Mouse (Mus musculus) neural tube, embryonic 13.5 days (tissue): Measurements from ENCODE around the gene Nacc2. TPM values are rescaled to one million over a fixed set of nuclear protein-coding genes. Genes with fewer than 3 reads are reported as not detected.

ENCODE experiments used
- ATAC-seq: fragments of 200-750 bp; cut with Nextera tagmentation; 2 replicates; pipeline ENCODE4 v1.8.0; 2017; ENCODE audit warnings: low read depth, mild to moderate bottlenecking, moderate TSS enrichment, moderate library complexity
- H3K27ac ChIP-seq: fragments of 300-500 bp; sonication (generic); replicated peaks from 2 replicates; pipeline ENCODE4 v1.5.1; 2015; ENCODE audit warnings: moderate library complexity, mild to moderate bottlenecking, inconsistent platforms
- H3K27me3 ChIP-seq: fragments of 300-500 bp; sonication (generic); 2 replicates; pipeline ENCODE4 v1.6.1; 2015; ENCODE audit warnings: mild to moderate bottlenecking, inconsistent platforms
- H3K36me3 ChIP-seq: fragments of 300-500 bp; sonication (generic); 2 replicates; pipeline ENCODE4 v1.6.1; 2015; ENCODE audit warnings: mild to moderate bottlenecking, inconsistent platforms
- H3K4me1 ChIP-seq: fragments of 300-500 bp; sonication (generic); replicated peaks from 2 replicates; pipeline ENCODE4 v1.6.1; 2015; ENCODE audit warnings: inconsistent platforms
- H3K4me2 ChIP-seq: fragments of 300-500 bp; sonication (generic); 2 replicates; pipeline ENCODE4 v1.6.1; 2015; ENCODE audit warnings: inconsistent platforms, mild to moderate bottlenecking, moderate library complexity
- H3K4me3 ChIP-seq: fragments of 300-500 bp; sonication (generic); 2 replicates; pipeline ENCODE4 v1.5.1; 2015; ENCODE audit warnings: mild to moderate bottlenecking, inconsistent platforms
- H3K9ac ChIP-seq: fragments of 300-500 bp; sonication (generic); 2 replicates; pipeline ENCODE4 v1.6.1; 2015; ENCODE audit warnings: moderate library complexity, mild to moderate bottlenecking, inconsistent platforms
- H3K9me3 ChIP-seq: fragments of 300-500 bp; sonication (generic); 2 replicates; pipeline ENCODE4 v1.6.1; 2016; ENCODE audit warnings: inconsistent platforms
- WGBS: fragments of 180-500 bp; shearing (Covaris S2); methylation state at CpG from one replicate; pipeline ENCODE4 v1.1.7; 2015; 5-methylcytosine and 5-hydroxymethylcytosine counted together
- polyA plus RNA-seq: library from polyadenylated mRNA; unstranded; fragments of >200 nt; fragmentation: Nextera tagmentation; extraction: Ambion mirVana; gene quantifications from 2 replicates; pipeline ENCODE4 v1.2.1, GENCODE M21; 2015

The Nacc2 gene
- polyA plus RNA-seq, 1 experiment from 2014 or later: 18.0 TPM

DNA sequence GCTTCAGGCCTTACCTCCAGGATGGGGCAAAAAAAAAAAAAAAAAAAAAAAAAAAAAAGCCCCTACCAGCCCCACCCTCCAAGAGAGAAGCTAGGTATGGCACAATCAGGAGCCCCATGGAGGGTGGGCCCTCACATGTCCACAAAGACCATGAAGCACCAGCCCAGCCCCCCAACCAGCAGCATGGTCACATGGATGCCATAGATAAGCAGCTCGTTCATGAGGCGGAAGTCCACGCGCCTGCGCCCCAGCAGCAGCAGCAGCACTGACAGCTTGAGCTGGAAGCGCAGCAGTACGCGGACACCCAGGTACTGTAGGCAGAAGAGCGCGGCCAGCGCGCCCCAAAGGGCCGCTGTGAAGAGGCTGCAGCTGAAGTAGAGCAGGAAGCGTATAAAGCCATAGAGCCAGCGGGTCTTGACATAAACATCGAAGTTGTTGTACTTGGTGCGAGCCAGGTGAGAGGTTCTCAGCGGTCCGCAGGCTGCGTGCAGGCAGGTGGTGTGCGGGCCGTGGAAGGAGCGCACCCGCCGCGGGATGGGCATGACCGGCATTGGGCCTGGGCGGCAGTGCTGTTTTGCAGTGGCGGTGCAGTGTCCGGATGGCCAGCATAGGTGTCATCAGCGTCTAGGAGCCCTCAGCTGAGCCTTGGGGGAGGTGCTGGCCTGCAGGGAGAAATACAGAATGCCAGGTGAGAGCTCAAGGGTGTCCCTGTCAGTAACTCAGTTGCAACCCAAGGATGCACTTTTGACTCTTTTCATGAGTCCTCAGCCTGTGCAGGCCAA is 15.4 kb upstream of the Nacc2 start:
- Histone ChIP-seq H3K9me3 (no peaks in the 10 kb centered on the region; the same call in 1 of the 2 replicates), H3K4me2 (peak overlapping the region; percentile 94), H3K4me1 (peaks cover 33% of the 10 kb centered on the region), H3K36me3 (peaks cover 23% of the 10 kb centered on the region), H3K27me3 (no peaks in the 10 kb centered on the region), H3K9ac (peak overlapping the region; percentile 94), H3K27ac (no peak overlapping the region; the same call in 1 of the 2 replicates), H3K4me3 (peak overlapping the region; percentile 77; the same call in 1 of the 2 replicates)
- ATAC-seq: no peak
- 80% methylated on average over 31 of the region's 31 CpGs for WGBS

DNA sequence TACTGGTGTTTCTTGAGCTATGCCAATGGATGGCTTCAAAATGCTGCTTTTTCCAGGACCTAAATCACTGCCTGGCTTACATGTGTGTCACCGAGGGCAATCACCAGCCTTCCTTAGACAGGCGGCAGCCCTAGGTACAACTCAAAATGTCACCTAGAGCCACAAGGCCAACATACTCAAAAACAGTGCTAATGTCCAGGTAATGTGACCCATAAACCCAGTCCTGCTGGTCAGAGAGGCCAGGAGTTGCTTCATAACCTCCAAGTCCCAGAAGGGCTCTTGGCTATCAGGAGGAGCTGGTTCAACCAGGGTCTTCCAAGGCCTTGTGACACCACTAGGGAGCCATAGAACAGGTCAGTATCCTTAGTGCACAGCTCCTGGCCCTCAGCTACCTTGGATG is 11.6 kb upstream of the Nacc2 start:
- H3K4me1 ChIP-seq: peaks cover 46% of the 10 kb centered on the region
- no peaks in the 10 kb centered on the region; the same call in 1 of the 2 replicates for H3K9me3 ChIP-seq
- H3K36me3 ChIP-seq: peaks cover 23% of the 10 kb centered on the region
- H3K27ac ChIP-seq: no peak overlapping the region
- no peak for ATAC-seq
- H3K27me3 ChIP-seq: no peaks in the 10 kb centered on the region
- no peak overlapping the region for H3K4me2 ChIP-seq
- WGBS: 88% methylated on average over 2 of the region's 2 CpGs
- H3K4me3 ChIP-seq: no peak overlapping the region
- no peak overlapping the region for H3K9ac ChIP-seq

DNA sequence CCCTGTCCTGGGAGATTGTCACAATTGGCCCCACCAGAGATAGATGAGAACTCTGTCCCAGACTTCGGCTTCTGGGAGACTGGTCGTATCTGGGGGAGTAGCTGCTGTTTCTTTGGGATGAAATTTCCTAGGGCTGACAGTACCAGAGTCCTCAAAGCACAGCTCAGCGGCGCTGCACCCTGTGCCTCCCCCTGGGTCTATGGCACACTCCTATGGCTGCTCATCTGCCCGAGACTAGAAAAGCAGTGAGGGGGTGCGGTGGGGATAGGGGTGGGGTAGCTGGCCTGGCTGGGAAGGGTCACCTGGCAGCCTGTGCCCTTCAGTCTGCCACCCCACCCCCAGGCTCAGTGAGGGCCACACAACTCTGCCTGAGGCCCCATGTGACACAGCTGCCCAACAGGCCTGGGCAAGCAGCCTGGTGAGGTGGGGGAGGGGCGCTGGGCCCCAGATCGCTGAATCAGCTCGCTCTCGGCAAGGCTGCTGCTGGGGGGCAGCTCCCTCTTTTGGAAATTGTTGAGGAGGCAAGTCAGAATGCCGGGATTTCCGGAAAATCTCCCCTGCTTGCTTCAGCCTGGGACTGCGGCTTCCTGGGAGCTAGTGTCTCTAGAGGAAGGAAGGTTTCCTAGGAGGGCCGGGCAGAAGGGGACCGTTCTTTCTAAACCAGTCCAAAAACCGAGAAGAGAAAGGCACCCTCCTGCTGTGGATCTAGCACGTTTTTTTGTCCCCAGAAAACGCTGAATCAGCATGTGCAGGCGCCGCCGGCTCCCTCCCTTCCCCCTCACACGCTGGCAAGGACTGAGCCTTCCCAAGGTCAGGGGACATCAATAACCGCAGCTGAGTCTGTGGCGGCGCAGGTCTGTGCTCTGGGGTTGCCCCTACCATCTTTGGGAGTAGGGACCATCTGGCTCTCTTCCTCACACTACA is 9.9 kb upstream of the Nacc2 start:
- Histone ChIP-seq H3K4me2 (peak overlapping the region; percentile 61), H3K36me3 (peaks cover 17% of the 10 kb centered on the region), H3K27me3 (no peaks in the 10 kb centered on the region), H3K27ac (peak overlapping the region; percentile 94), H3K9ac (peak overlapping the region; percentile 65), H3K9me3 (no peaks in the 10 kb centered on the region; the same call in 1 of the 2 replicates), H3K4me3 (peak overlapping the region; percentile 31), H3K4me1 (peaks cover 31% of the 10 kb centered on the region)
- WGBS: 1% methylated on average over 25 of the region's 25 CpGs
- ATAC-seq: peak; percentile 79

DNA sequence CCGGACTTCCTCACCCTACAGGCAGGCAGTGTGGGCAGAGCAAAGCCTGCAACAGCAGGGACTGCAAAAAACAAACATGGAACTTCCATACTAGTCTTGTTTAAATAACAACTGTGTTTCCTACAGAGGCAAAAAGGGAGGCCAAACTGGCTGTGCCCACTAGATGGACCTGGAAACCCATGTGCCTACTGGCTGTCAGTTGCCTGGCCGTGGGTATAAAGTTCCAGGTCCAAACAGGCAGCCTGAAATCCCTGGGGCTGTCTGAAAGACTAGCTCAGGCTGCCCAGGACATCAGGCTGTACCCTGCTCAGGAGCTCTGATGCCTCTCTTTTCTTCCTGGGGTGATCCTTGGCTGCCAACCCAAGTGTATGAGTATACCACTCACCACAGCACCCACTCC is 8.3 kb upstream of the Nacc2 start:
- H3K9me3 ChIP-seq: no peaks in the 10 kb centered on the region; the same call in 1 of the 2 replicates
- H3K27ac ChIP-seq: no peak overlapping the region
- peaks cover 31% of the 10 kb centered on the region for H3K4me1 ChIP-seq
- H3K4me2 ChIP-seq: no peak overlapping the region
- no peak overlapping the region for H3K4me3 ChIP-seq
- whole genome bisulfite sequencing: 75% methylated on average over 2 of the region's 2 CpGs
- ATAC-seq: no peak
- peaks cover 6% of the 10 kb centered on the region; the same call in 1 of the 2 replicates for H3K36me3 ChIP-seq
- H3K9ac ChIP-seq: no peak overlapping the region
- no peaks in the 10 kb centered on the region for H3K27me3 ChIP-seq

DNA sequence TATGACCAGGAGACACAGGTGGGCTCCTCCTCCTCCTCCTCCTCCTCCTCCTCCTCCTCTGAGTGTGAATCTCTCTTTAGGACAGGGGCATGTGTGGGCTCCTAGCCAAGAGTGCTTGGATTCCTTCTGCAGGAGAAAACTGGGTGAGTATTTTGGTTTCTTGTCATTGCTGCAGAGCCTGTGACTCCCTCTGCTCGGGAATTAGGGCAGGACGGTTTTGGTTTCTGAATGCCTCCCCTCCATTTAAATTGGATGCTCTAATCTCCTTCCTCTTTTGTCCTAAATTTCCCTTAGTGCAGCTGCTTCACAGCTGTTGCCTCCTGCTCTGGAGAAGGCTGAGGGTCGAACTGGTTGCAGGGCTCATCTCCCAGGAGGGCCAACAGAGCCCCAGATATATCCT is 6.9 kb upstream of the Nacc2 start:
- no peak overlapping the region for H3K4me3 ChIP-seq
- 42% methylated on average over 3 of the region's 3 CpGs for WGBS
- no peaks in the 10 kb centered on the region for H3K9me3 ChIP-seq
- H3K36me3 ChIP-seq: no peaks in the 10 kb centered on the region
- no peak overlapping the region for H3K4me2 ChIP-seq
- no peak overlapping the region for H3K27ac ChIP-seq
- H3K9ac ChIP-seq: no peak overlapping the region
- H3K27me3 ChIP-seq: no peaks in the 10 kb centered on the region
- ATAC-seq: no peak
- peaks cover 31% of the 10 kb centered on the region for H3K4me1 ChIP-seq

DNA sequence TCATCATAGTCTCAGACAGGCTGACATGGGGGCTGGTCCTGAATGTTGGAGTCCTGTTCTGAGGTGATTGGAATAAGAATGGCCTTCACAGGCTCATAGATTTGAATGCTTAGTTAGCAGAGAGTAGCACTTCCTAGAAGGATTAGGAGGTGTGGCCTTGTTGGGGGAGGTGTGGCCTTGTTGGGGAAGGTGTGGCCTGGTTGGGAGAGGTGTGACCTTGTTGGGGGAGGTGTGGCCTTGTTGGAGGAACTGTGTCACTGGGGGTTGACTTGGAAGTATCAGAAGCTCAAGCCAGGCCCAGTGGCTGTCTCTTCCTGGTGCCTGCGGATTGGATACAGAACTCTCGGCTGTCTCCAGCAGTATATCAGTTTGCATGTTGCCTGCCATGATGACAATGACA is 6.3 kb upstream of the Nacc2 start:
- Histone ChIP-seq H3K4me3 (no peak overlapping the region), H3K9ac (no peak overlapping the region), H3K36me3 (no peaks in the 10 kb centered on the region), H3K27me3 (peaks cover 3% of the 10 kb centered on the region; the same call in 1 of the 2 replicates), H3K9me3 (no peaks in the 10 kb centered on the region), H3K4me1 (peaks cover 31% of the 10 kb centered on the region), H3K27ac (no peak overlapping the region), H3K4me2 (no peak overlapping the region)
- ATAC-seq: no peak
- WGBS: 97% methylated on average over 2 of the region's 2 CpGs

DNA sequence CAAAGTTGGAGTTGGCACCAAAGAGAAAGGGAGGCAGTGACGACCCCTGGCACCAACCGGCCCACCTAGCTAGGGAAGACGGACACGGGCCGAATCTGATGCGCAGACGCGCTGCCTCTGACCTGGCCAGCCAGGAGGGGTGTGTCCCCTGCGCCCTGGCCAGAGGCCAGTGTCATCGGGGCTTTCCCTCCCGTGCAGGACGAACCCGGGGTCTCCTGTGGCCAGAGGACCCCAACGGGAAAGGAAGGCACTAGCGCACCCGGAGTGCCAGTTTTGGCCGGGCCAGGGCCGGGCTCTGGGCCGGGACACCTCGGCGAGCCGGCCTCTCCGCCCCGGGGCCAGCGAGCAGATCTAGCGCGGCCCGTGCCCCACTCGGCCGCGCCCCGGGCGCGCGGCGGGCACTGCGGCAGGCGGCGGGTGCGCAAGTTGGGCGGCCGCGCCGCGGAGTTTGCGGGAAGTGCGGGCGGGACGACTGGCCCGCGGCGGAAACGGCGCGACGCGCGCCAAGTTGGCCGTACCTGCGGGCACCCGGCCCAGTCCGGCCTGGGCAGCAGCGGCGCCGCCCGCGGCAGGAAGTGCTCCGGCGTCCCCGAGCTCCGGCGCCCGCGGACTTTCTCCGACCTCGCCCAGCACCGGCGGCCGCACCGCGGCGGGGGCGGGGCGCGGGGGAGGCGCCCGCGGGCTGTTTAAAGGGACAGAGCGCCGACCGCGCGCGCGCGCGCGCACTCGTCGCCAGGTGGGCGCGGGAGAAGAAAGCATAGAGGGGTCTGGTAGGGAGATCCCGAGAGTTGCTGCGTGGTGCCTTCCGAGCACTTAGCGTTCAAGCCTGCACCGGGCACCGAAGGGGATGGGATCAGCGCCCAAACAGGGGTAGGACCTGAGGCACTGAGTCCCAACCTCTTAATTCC is 595 bp downstream of the Nacc2 start:
- H3K9me3 ChIP-seq: no peaks in the 10 kb centered on the region
- peak overlapping the region; percentile 73 for H3K9ac ChIP-seq
- peak; percentile 52; the same call in 1 of the 2 replicates for ATAC-seq
- under 1% methylated on average over 108 of the region's 109 CpGs for WGBS
- H3K4me1 ChIP-seq: peaks cover 28% of the 10 kb centered on the region
- peaks cover 48% of the 10 kb centered on the region for H3K27me3 ChIP-seq
- peak overlapping the region; percentile 68 for H3K4me3 ChIP-seq
- H3K4me2 ChIP-seq: peak overlapping the region; percentile 97
- H3K36me3 ChIP-seq: no peaks in the 10 kb centered on the region
- no peak overlapping the region for H3K27ac ChIP-seq

DNA sequence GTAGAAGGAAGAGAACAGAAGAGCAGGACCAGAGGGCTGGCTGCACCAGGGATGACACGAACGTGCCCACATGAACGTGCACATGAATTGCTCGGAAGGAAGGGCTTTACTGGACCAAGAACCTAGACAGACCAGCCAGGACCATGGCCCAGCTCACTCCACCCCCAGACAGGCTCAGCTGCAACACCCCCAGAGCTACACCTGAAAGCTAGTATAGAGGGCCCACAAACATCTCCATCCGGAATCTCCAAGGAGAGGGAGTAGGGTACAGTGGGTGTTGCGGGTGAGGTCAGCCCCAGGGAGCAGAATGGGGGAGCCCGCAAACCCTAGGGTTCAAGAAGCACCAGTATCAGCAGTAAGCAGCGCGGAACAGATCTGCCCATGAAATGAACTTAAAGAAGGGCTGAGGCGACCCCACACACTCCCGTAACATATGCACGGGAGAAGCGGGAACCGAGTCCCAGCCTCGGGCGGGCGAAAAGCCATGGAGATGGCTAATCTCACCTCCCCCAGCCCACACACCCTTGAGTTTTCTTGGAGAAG is 1.4 kb downstream of the Nacc2 start:
- WGBS: 18% methylated on average over 17 of the region's 17 CpGs
- H3K9ac ChIP-seq: no peak overlapping the region
- H3K36me3 ChIP-seq: no peaks in the 10 kb centered on the region
- H3K27me3 ChIP-seq: peaks cover 48% of the 10 kb centered on the region
- peak overlapping the region; percentile 97 for H3K4me2 ChIP-seq
- no peak for ATAC-seq
- H3K4me1 ChIP-seq: peaks cover 28% of the 10 kb centered on the region
- no peak overlapping the region for H3K27ac ChIP-seq
- H3K4me3 ChIP-seq: peak overlapping the region; percentile 68
- H3K9me3 ChIP-seq: no peaks in the 10 kb centered on the region

DNA sequence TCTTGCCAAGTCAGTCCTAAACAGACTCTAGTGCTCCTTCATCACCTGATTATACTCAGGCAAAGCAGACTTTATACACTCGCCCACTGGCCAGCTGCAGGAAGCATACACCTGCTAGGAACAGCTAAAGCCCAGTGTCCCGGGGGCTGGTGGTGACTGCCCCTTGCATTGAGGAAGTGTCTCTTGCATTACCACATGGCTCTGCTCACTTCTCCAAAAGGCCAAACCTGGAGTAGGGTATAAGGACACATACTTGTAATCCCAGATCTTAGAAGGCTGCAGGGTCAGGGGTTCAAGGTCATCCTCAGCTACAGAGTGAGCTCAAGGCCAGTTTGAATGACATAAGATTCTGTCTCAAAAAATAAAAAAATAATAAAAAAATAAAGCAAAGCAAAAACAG is 3.4 kb downstream of the Nacc2 start:
- Histone ChIP-seq H3K4me1 (peaks cover 28% of the 10 kb centered on the region), H3K9ac (no peak overlapping the region), H3K9me3 (no peaks in the 10 kb centered on the region), H3K27ac (no peak overlapping the region), H3K27me3 (peaks cover 48% of the 10 kb centered on the region), H3K4me3 (no peak overlapping the region), H3K36me3 (no peaks in the 10 kb centered on the region), H3K4me2 (no peak overlapping the region)
- no peak for ATAC-seq
- 75% methylated on average over 2 of the region's 2 CpGs for WGBS

DNA sequence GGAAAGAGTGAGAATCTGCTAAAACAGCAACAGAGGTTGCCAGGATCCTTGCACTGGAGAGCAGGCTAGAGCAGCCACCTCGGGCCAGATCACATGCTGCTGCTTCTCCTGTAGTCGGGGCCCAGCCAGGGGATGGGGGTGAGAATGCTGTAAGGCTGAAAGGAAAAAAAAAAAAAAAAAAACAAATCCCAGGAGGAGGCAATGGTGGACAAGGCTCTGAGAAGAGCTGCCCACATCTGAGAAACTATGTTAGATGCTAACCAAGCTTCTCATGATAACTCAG is 3.8 kb downstream of the Nacc2 start:
- no peak overlapping the region for H3K4me2 ChIP-seq
- no peaks in the 10 kb centered on the region for H3K9me3 ChIP-seq
- peaks cover 44% of the 10 kb centered on the region for H3K27me3 ChIP-seq
- ATAC-seq: no peak
- H3K4me3 ChIP-seq: no peak overlapping the region
- H3K36me3 ChIP-seq: no peaks in the 10 kb centered on the region
- WGBS: 28% methylated on average over 2 of the region's 2 CpGs
- H3K4me1 ChIP-seq: peaks cover 28% of the 10 kb centered on the region
- 0 out of 2 replicates have a peak overlapping the region, but pooled peaks have one; percentile 34 for H3K27ac ChIP-seq
- H3K9ac ChIP-seq: no peak overlapping the region

DNA sequence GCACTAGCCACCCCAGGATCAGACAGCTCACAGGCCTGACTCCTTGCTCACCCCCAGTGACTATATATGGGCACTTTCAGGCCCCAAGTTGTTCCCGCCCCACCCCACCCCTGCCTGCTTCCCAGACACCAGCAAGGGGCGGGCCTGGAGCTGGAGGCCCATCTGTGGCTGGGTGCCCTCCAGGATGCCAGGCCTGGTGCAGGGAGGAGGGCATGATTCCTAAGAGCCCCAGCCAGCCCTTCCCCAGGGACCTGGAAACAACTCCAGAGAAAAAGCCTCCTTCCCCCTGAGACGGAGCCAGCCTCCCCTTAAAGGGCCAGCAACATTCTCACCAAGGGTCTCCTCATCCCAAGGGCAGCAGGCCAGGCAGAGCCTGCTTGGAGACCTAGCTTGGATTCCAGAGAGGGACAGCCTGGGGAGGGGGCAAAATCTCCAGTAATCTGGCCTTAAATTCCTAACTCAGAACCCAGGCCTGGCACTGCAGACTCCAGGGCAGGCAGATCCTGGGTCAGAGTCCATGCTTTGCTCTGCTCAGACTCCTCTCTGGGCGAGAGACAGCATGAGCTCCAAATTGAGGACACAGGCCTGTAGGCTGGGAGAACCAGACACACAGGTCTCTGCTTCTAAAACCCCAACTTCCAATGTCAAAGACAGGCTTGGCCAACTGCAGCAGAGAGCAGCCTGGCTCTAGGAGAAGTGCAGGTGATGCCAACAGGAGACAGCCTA is 4.3 kb downstream of the Nacc2 start:
- Histone ChIP-seq H3K9me3 (no peaks in the 10 kb centered on the region), H3K9ac (peak overlapping the region; percentile 41; the same call in 1 of the 2 replicates), H3K36me3 (no peaks in the 10 kb centered on the region), H3K4me1 (peaks cover 28% of the 10 kb centered on the region), H3K4me3 (no peak overlapping the region), H3K27ac (peak overlapping the region; percentile 34; the same call in 1 of the 2 replicates), H3K27me3 (peaks cover 39% of the 10 kb centered on the region), H3K4me2 (no peak overlapping the region)
- WGBS: 46% methylated on average over 4 of the region's 4 CpGs
- no peak for ATAC-seq
